In the genomic region with DNA sequence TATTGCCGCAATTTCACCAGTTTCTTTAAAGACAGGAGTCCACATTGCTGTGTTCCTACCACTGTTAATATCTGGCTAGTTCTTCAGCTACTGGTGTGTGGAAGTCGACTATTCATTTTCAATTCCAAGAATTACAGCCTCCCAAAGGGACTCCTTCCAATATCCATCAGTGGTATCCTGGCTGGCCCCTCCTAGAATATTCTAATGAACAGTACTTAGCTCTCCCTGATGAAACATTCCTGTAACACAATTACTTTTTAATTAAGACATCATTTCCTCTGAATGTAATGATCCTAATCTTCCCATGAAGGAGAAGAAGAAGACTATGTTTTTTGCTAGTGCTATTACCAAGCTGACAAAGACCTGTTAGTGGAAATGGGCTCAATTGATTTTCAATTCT, we compare ENCODE assay signal across 23 mouse cellular contexts.
"Had no signal": no experiment of that assay in that cellular context is flagged by ENCODE, and none has a peak within 500 bp of the region (broad histone marks: within the 10 kb centered on the region; RNA-seq: fewer than 3 reads in every experiment).

No protein-coding gene starts in this region.

- H3K9me3 ChIP-seq: kidney, embryonic 15.5 days; limb, embryonic 12.5 days; limb, embryonic 15.5 days; midbrain, embryonic 12.5 days; neural tube, embryonic 12.5 days had no signal

- ATAC-seq: liver, postnatal 0 days; lung, postnatal 0 days; midbrain, embryonic 16.5 days had no signal

- DNase-seq: kidney, adult 8-10 months; kidney, postnatal 10 days; kidney, postnatal 36 days; left cerebral cortex, postnatal 4 days; liver, postnatal 0 days; lung, embryonic 14.5 days; right cerebral cortex, adult 18-20 months; right cerebral cortex, postnatal 14 days; right cerebral cortex, postnatal 4 days; thymus, adult 2 months; thymus, postnatal 14 days; thymus, postnatal 4 days had no signal

- H3K27me3 ChIP-seq: kidney, embryonic 15.5 days; limb, embryonic 12.5 days; limb, embryonic 15.5 days; midbrain, embryonic 12.5 days; neural tube, embryonic 12.5 days had no signal

- H3K4me3 ChIP-seq: kidney, embryonic 15.5 days; limb, embryonic 12.5 days; limb, embryonic 15.5 days; midbrain, embryonic 12.5 days; neural tube, embryonic 12.5 days had no signal

- H3K36me3 ChIP-seq: kidney, embryonic 15.5 days; limb, embryonic 12.5 days; limb, embryonic 15.5 days; midbrain, embryonic 12.5 days; neural tube, embryonic 12.5 days had no signal

- H3K27ac ChIP-seq: kidney, embryonic 15.5 days; limb, embryonic 12.5 days; limb, embryonic 15.5 days; liver, embryonic 14.5 days; macrophage; midbrain, embryonic 12.5 days; neural tube, embryonic 12.5 days; stomach, postnatal 0 days had no signal

- H3K9ac ChIP-seq: kidney, embryonic 15.5 days; limb, embryonic 12.5 days; limb, embryonic 15.5 days; liver, embryonic 14.5 days; liver, postnatal 0 days; lung, embryonic 14.5 days; midbrain, embryonic 12.5 days; neural tube, embryonic 12.5 days had no signal

- H3K4me1 ChIP-seq: kidney, embryonic 15.5 days; limb, embryonic 12.5 days; limb, embryonic 15.5 days; midbrain, embryonic 12.5 days; neural tube, embryonic 12.5 days had no signal

- H3K4me2 ChIP-seq: kidney, embryonic 15.5 days; limb, embryonic 12.5 days; limb, embryonic 15.5 days; liver, embryonic 11.5 days; lung, embryonic 14.5 days; midbrain, embryonic 12.5 days; neural tube, embryonic 12.5 days had no signal
